Mouse (Mus musculus) WW6 (cell line): Measurements from ENCODE around the gene Atp5d.
A peak's percentile ranks its signal among the peaks of the same experiment; 100 is the strongest.

ENCODE experiments used
- DNase-seq: peaks from one replicate; pipeline ENCODE4 v3.0.0-alpha.2; 2013; ENCODE audit warnings: low read depth, low spot score

Atp5d gene

DNA sequence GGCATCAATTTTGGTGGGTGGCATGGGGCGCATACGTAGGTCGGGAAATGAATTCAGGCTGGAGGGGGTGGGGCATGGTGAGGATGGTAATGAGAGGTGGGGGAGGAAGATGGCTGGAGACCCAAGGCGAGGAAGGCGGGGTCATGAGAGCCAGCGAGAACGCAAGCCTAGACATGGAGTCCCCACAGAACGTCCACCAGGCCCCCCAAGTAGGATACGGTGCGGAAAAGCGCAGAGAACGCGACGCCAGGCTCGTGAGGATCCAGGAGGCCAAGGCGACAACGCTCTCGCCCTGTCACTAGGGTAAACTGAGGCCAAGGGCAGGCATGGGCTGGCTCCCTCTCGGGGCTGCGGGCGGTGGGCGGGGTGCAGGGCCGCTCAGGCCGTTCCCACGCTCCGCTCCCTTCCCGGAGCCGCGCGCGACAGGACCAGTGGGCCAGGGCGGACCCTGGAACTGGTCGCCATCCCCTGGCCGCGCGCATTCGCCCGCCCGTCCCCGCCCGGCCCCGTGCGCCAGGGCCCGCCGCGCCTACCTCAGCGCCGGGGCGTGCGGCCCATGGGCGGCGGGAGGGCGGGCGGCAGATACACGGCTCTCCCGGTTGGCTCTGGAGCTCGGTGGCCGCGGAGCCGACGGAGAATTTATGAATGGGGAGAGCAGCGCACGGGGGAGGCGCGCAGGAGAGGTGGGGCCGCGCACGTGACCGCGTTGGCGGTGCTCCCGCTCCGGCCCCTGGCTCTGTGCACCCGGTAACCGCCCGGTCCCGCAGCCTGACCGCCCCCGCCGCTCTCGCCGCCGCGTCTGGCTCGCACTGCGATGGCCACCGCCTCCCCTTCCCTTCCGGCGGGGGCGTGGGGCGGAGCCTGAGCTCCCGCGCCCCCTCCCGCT is at the start of gene Atp5d:
Atp5d (plus strand) TSS at position 80 of the 886 bp plus-strand sequence.
- DNase-seq: no peak

DNA sequence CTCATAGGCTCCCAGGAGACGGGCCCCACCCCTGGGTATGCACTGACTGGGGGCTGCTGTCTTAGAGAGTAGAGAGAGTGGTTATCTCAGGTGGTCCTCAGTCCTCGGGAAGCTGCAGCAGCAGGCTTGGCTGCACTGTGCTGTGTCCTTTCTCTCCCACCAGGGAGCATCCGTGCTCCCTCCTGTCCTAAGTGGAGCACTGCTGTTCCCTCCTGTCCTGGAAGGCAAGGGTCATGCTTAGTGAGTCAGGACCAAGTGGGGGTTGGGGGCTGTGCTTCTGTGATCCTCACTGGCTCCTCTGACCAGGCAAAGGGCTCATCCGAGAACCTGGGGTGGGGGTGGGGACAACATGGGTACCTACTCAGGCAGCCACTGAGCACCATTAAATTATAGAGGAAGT is 49.3 kb upstream of the Atp5d start:
- DNase-seq: no peak

DNA sequence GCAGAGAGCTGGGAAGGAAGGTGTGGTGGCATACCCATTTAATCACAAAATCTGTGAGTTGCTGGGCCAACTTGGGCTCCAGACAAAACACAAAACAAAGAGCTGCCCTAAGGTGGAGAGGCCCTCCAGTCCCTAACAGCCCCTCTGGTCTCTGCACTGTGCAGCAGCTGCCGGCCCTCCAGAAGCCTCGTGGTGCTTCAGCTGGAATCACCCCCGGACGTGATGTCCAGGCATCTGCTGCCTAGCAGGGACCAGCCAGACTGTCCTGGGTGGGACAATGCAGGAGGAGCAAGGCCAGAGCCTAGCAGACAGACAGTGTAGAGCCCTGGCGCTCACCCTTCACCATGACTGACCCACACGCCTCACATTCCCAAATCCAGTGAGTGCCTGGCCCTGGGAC is 46.9 kb upstream of the Atp5d start:
- DNase-seq: no peak

DNA sequence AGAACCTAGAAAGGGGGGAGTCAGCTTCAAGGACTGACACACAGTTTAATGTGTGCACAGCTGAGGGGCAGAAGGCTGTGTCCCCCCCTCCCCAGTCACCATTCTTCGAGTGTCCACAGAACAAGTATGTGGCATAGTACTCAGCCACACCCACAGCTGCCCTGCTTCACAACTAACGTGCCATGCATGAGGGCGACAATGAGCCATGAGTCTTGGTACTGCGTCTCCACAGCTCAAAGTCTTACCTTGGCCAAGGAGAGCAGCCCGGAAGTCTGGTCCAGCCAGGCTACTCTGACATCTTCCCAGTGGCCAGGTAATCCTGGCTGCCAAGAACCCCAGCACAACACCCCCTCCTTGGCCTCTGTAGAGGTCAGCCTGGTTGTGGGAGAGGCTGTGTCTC is 45.7 kb upstream of the Atp5d start:
- no peak for DNase-seq

DNA sequence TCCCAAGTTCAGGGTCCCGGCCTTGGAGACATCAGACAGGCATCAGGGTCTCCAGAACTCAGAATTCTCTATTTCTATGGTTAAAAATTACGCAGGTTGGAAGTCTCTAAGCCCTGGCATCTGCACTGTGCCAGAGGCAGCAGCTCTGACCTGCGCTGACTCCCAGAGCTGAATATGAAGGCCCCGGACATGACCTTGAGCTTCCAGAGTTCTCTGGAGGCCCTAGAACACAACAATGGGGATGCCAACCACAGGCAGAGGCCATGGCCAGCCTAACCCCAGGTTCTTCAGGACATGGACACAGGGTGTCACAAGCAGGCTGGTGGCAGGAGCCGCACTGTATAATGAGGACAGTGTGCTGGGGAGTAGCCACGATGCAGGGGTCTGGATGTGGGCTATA is 44.3 kb upstream of the Atp5d start:
- DNase-seq: no peak

DNA sequence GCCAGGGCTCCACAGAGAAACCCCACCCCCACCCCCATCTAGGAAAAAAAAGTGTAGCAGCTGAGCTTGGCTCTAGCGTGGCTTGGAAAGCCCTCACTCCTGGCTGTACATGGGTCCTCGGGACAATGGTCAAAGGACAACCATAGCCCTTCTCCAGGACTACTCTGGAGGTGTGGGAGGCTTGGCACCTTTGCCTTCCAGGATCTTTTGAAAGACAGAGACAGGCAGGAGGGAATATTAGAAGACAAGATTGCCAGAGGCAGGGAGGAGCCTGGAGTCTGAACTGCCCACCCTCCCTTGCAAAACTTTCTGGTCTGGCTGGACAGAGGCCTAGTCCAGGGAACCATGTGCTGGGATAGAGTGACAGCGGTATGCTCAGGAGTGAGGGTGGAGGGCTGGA is 43.7 kb upstream of the Atp5d start:
- DNase-seq: no peak

DNA sequence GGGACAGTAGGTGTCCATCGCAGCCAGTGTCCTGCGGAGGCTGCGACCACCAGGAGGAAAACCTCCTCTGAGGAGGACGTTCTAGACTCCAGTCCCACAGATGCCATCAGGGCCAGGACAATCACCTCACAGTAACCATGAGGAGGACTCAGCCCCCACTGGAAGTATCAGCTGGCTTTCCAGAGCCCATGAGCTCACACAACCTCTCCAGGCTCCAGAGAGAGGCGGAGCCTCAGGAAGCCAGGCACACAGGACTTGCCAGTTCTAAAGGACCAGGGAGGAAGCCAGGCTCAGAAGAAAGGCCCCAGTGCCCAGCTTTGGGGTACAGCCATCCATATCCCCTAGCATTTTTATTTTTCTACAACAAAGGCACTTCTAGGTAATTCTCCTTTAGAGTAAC is 42.9 kb upstream of the Atp5d start:
- no peak for DNase-seq

DNA sequence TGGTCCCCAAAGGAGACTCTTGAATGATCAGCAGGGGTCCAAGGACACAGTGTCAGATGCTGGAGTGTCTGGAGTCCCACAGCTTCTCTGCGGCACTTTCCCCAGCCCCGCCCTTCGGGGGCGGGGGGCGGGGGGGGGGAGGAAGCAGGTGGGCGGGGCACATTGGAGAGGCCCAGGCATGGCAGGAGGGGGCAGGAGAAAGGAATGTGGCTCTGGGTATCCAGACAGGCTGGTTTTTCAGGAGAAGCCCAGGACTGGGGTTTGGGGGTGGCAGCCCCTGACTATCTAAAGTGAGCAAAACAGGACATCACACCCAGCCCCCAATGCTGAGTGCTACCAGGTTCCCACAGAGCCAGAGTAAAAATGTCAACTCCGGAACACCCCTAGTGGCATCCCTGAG is 41.2 kb upstream of the Atp5d start:
- DNase-seq: no peak

DNA sequence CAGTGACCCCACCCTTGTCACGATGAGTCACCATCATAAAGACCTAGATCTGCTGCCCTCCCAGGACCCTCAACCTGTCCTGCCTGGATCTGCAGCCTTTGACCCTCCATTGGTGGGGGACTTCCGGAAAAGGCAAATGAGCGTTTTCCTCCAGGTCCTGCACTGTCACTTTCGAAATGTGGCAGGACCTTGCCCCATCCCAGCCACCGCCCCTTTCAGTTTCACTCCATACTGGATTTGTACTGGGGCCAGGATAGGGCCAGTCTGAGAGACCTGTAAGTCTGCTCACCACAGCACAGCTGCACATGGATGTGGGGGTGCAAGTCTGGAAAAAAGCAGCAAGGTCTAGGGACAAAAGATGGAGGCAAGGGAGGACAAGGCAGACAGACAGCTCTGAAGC is 39.8 kb upstream of the Atp5d start:
- no peak for DNase-seq

DNA sequence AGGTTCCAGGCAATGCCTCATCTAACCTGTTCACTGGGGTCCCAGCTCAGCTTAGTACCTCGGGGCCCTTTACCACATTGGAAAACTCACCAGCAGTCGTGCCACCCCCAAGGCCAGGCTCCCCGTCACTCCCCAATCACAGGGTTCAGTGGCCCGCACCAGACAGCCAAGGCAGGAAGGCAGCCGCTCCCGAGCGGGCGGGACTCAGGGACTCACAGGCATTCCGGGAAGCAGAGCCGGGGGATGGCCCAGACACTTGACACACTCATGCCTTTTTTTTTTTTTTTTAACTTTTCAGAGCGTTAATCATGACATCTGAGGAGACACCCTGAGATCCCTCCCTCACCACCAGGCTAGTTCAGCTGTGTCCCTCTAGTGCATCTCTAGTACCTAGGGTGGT is 37.5 kb upstream of the Atp5d start:
- DNase-seq: no peak

DNA sequence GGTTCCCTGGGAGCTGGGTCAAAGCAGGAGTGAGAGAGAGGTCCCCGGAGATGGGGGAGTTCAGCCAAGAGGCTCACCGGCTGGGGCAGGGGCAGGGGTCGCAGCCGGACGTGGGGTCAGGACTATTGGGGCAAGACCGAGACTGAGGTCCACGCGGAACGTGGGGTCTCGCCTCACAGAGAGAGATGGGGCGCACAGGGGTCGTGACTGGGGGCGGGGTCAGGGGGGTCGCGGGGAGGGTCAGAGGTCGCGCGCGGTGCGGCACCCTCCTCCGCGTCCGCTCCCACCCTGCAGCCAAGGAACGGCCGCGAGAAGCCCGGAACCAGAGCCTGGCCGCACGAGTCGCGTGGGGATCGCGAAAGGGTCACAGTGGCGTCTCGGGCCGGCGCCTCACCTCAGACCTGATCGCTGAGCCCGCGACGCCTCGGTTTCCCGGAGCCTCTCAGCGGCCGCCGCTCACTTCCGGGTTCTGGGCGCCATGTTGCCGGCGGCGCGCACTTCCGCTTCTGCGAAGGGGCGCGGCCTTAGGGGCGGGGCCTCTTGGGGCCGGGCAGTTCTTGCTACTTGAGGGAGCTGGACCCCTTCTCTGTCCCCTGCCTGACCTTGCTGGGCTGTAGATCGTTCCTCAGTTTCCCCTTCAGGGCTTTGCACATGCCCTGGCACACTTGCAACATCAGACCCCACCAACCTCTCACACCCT is 36.1 kb upstream of the Atp5d start:
- peak; percentile 50 for DNase-seq

DNA sequence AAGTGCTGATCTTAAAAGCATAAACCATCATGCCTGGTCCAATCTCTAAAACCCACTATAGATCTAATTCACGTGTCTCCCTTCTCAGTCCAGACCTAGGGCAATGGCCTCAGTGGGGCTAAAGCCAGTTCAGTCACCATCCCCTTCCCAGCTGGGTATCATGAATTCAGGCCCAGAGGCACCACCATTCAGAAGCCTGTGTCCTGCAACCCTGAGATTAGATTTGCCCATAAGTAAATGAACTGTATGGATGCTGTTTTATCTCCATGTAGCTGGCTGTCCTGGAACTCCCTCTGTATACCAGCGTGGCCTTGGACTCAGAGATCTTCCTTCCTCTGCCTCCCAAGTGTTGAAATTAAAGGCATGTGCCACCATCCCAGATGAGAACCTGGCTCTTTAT is 35.4 kb upstream of the Atp5d start:
- no peak for DNase-seq

DNA sequence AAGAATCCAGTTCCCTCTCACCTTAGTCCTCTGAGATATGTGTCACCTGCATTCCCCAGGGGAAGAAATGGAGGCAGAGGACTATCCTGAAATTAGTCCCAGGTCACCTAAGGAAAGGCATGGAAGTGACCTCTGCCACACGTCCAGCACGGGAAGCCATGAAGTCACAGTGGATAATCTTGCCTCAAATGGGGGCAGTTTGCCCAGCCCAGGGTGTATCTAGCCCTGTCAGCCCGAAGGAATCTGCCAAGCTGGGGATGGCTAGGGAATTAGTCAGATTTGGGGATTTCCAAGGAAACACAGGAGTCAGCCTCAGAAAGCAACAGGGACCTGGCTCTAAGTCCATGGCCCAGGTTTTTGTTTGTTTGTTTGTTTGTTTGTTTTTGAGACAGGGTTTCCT is 34.3 kb upstream of the Atp5d start:
- DNase-seq: no peak

DNA sequence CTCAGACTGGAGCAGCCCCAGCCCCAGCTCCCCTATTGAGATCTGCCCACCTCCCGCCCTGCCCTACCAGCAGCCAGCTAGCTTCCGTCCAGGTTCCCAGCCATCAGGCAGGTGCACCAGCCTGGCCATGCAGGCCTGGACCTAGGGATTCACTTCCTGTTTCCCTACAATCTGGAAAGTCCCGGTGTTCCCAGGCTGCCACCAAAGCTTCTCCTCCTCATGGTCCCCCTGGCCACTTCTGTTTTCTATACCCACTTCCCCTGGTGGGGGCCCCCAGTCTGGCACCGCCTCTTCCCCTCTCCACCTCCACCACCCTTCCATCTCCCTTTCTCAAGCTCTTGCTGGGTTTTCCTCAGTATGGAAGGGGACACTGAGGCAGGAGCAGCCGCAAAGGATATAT is 33.0 kb upstream of the Atp5d start, which contains the start of gene Sbno2:
Sbno2 (minus strand) TSS at position 112 of the 400 bp plus-strand sequence.
- no peak for DNase-seq

DNA sequence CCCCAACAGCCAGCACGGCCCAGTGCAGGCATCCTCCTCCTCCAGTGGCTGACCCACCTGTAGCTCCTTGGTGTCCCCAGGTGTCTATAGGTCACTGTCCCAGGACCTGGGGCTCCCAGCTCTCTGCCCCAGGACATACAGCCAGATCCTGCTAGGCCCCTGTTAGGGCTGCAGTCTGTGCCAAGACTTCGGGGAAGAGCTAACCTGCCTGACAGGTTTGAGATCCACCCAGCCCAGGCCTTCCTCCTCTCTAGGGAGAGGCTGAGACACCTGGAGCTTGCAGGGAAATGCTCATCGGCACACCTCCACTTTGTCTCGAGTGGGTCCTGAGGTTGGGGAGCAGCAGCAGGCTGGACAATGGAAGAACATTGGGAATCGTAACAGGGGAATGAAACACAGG is 32.5 kb upstream of the Atp5d start:
- DNase-seq: no peak

DNA sequence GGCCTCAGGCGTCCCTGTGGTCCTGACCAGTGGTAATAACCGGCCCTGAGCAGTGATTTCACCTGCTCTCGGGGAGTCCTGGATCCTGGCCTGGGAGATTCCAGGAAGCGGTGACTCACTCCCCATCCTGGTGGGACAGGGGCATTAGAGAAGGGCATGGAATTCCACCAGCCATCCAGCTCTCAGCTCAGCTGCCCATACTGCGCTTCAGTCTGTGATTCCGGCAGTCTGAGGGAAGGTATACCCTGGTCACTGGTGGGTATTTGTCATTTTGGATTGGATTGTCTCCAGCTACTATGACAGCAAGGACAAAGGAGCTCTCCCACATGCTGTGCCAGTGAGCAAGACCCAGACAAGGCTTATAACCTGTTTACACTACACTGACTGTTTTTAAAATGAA is 30.8 kb upstream of the Atp5d start:
- no peak for DNase-seq

DNA sequence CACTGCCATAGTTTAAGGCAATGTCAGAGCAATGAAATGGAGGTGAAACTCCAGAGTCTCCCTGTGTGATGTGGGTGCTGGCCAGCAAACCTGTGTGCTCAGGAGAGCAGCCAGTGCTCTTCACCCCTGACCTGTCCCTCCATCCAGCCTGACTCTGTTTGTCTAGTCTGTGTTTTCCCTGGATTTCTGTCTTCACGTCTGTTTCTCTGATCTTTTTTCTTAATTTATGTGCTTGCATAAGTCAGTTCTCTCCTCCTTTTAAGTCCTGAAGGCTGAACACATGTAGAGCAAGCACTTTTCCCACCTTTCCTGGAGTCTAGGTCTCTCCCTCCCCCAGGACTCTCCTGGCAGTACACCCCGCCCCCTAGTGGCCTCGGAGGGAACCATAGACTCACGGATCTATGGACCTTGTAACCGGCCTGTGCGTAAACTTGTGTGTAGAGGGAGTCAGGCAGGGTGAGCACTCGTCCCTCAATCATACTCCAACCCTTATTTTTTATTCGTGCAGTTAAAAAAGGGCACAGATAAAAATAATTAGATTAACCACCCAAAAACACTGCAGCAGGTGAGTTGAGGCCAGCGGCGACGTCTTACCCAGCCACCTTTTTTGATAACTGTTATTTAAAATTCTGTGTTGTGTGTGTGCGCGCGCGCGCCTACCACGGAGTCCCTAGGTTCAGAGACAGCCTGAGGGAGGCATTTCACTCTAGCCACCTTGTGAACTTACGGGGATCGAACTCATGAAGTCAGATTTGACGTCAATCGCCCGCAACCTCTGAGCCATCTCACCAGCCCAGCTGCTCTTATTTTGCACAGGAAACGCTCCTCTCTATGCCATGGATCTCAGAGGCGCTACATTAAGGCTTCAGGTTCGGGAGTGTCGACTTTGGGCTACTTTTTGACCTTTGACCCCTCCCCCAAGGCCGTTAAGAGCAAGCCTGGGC is 23.8 kb upstream of the Atp5d start:
- peak; percentile 71 for DNase-seq

DNA sequence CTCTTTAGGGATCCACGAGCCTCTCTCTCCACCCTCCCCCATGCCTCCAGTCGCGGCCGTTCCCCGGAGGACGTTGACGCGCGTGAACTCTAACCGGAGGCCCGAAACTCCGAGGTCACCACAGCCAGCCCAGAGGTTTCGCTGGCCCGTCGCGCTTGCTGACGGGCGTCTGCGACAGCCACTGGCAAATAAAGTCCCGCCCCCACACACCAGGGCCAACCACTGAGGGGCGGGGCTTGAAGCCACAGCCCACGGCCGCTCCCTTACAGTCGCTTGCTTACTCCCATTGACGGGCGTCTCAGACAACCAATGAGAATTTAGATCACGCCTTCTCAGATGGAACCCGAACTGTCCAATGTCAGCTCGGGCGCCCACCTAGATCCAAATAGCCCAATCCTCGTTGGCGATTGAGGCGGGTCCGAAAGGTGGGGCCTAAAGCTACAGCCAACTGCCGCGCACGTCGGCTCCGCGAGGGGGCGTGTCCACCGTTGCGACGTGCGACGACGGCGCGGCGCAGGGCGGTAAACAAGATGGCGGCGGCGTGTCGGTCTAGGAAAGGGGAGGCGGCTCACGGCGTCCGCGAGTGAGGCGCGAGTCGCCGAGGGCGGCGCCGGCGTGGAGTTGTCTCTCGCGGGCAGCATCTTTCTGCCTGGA is 23.0 kb upstream of the Atp5d start, which contains the start of gene Stk11:
Stk11 (plus strand) TSS at position 514 of the 654 bp plus-strand sequence.
- DNase-seq: peak; percentile 99

DNA sequence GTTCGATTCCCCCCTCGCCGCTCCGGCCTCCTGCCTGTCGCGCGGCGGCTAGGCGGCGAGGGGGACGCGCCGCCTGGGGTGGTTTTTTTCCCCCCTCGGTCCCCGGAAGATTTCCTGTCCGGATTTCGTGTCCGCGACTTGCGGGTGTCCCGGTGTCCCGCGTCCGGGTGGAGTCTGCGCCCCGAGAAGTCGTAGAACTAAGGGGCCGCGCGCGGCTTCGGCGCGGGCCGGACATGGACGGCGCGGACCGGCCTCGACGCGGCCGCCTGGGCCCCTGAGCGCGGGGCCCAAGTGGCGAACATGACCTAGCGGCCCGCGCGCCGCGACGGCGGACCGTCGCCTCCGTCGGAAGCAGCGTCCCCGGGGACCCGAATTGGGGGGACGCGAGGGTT is 22.5 kb upstream of the Atp5d start:
- DNase-seq: no peak

DNA sequence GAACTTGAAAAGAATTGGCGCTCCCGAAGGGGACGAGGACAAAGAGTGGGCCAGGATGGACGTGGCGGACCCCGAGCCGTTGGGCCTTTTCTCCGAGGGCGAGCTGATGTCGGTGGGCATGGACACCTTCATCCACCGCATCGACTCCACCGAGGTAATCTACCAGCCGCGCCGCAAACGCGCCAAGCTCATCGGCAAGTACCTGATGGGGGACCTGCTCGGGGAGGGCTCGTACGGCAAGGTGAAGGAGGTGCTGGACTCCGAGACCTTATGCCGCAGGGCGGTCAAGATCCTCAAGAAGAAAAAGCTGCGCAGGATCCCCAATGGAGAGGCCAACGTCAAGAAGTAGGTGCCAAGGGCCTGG is 21.9 kb upstream of the Atp5d start:
- DNase-seq: no peak

DNA sequence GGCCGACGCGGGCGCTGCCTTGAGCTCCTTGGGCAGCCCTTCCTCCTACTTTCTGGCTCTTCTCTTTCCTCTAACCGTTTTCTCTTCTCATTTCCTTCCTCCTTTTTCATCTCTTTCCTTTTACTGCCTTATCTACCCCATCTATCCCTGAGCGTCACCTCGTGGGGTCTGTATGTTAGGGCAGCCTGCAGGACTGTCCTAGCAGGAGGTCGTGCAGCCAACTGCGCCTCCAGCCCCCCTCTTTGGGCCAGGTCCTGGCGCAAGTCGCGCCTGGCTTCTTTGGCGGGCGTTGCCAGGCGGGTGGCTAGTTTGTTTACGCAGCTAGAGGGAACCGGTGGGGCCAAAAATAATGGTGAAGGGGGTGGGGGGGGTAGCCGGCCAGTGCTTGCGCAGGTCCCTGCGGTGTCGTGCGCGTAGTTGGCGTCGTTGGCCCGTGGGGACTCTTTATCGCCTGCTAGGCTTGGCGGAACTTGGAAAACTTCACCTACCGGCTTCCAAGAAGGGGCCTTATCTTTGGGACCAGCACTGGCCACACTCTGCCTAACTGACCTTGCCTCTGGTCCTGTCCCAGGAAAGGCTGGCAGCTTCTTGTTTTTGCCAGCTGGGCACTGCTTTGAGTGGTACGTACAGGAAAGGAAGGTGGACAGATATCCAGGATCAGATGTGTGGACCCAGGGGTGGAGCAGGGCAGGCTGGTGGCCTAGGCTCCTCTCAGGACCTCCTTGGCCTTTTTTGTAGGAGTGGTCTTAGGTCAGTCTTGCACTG is 21.3 kb upstream of the Atp5d start:
- no peak for DNase-seq
